ENCODE assay signal across 14 mouse cellular contexts in the genomic region with DNA sequence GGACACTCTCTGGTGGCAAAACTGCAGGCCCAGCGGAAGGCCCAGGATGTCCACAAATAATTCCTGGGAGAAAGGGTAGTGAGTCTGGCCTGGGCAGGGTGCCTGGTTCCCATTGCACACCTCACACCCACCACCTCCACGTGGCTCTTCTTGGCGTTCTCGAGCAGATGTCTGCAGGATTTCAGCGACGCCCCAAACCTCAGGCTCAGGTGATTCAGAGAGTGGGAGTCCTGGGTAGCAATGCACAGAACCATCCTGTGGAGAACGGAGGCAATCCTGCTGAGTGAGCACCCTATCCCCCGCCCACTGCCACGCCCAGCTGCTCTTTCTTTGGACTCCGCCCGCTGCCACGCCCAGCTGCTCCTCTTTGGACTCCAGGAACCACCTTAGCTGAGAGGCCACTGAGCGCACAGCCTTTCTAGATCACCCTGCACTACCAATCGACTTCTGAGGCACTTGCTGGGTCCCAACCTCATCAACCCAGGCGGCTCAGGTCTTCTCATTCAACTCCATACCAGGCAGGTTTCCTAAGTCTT. TPM values are rescaled to one million over a fixed set of nuclear protein-coding genes. Genes with fewer than 3 reads are reported as not detected.
DNase-seq lines count a peak whose midpoint lies in the region; ATAC-seq and TF ChIP-seq lines count a peak whose summit lies in the region.
"Had no signal": no experiment of that assay in that cellular context is flagged by ENCODE, and none has a peak within 500 bp of the region (broad histone marks: within the 10 kb centered on the region; RNA-seq: fewer than 3 reads in every experiment).

No protein-coding gene starts in this region.

- TF ChIP-seq POLR2A in kidney, adult 2 months (IDR thresholded peaks at IDR 0.05; ENCODE audit: low read depth, low read length), result no peak

- H3K9me3 ChIP-seq in kidney, postnatal 0 days (replicated peaks; ENCODE audit: low read length), result no peaks in the 10 kb centered on the region
- H3K9me3 ChIP-seq: forebrain, embryonic 12.5 days; G1E; hindbrain, embryonic 15.5 days had no signal

- H3K27me3 ChIP-seq in kidney, adult 2 months (replicated peaks; ENCODE audit: control insufficient read depth, insufficient read depth, low read length), result no peaks in the 10 kb centered on the region
- no peaks in the 10 kb centered on the region for H3K27me3 ChIP-seq in kidney, postnatal 0 days (ENCODE audit: insufficient read depth, low read length)
- H3K27me3 ChIP-seq: forebrain, embryonic 12.5 days; hindbrain, embryonic 15.5 days had no signal

- H3K4me1 ChIP-seq in kidney, adult 2 months (ENCODE audit: control insufficient read depth, insufficient read depth, low read length), result no peaks in the 10 kb centered on the region
- no peaks in the 10 kb centered on the region for H3K4me1 ChIP-seq in kidney, postnatal 0 days (replicated peaks; ENCODE audit: insufficient read depth, low read length)
- H3K4me1 ChIP-seq: hindbrain, embryonic 15.5 days had no signal

- TF ChIP-seq CTCF in kidney, adult 2 months (conservative IDR thresholded peaks at IDR 0.05; ENCODE audit: insufficient read depth, insufficient read length, low read depth, low read length), result no peak
- TF ChIP-seq CTCF in kidney, postnatal 0 days (IDR thresholded peaks at IDR 0.05; ENCODE audit: low read depth), result no peak

- 46% methylated on average over 15 of the region's 15 CpGs for WGBS in kidney, adult 2 months
- 27% methylated on average over 15 of the region's 15 CpGs for WGBS in kidney, postnatal 0 days

- H3K27ac ChIP-seq in kidney, adult 2 months (ENCODE audit: insufficient read depth, low read depth, low read length), result no peak overlapping the region
- H3K27ac ChIP-seq in kidney, postnatal 0 days, result no peak overlapping the region
- H3K27ac ChIP-seq: forebrain, embryonic 12.5 days; hindbrain, embryonic 15.5 days had no signal

- no peak for ATAC-seq in kidney, postnatal 0 days (replicated peaks; ENCODE audit: low FRiP score, low read depth)
- ATAC-seq in granulocyte monocyte progenitor cell, adult 5-6 weeks (replicated peaks; ENCODE audit: poor library complexity, severe bottlenecking), result no peak

- H3K4me3 ChIP-seq in kidney, adult 2 months (ENCODE audit: insufficient read depth, low read depth, low read length), result no peak overlapping the region
- H3K4me3 ChIP-seq in kidney, postnatal 0 days (replicated peaks; ENCODE audit: low read depth, low read length), result no peak overlapping the region
- H3K4me3 ChIP-seq: forebrain, embryonic 12.5 days; hindbrain, embryonic 15.5 days had no signal

- peak; percentile 64 for DNase-seq in kidney, adult 2 months
- DNase-seq in kidney, postnatal 14 days, result no peak
- DNase-seq in 416B (ENCODE audit: low read depth) (peak; percentile 65), ZHBTc4 (ENCODE audit: low read depth, low spot score) (peak; percentile 86)
- DNase-seq in kidney, postnatal 0 days (ENCODE audit: low spot score), result peak; percentile 34
- no peak for DNase-seq in heart, postnatal 10 days
- DNase-seq in urinary bladder, adult 18-20 months (ENCODE audit: low spot score in 2 of 2), result no peak
- DNase-seq: adrenal gland, postnatal 25 days; cerebellum, adult 9-11 months; heart, adult 18-20 months had no signal

- intact Hi-C loops in heart, postnatal 10 days (cut with DNase I), result no loop called here

- no peaks in the 10 kb centered on the region for H3K36me3 ChIP-seq in kidney, adult 2 months (ENCODE audit: control insufficient read depth, insufficient read depth, low read length)
- no peaks in the 10 kb centered on the region for H3K36me3 ChIP-seq in kidney, postnatal 0 days (ENCODE audit: insufficient read depth, low read length)
- H3K36me3 ChIP-seq: forebrain, embryonic 12.5 days; G1E; hindbrain, embryonic 15.5 days had no signal

- no peak overlapping the region for H3K4me2 ChIP-seq in kidney, postnatal 0 days (ENCODE audit: low read length)
- H3K4me2 ChIP-seq: forebrain, embryonic 12.5 days; hindbrain, embryonic 15.5 days had no signal

- H3K9ac ChIP-seq in kidney, postnatal 0 days (ENCODE audit: low read depth, low read length), result no peak overlapping the region
- H3K9ac ChIP-seq: forebrain, embryonic 12.5 days; hindbrain, embryonic 15.5 days had no signal

RNA-seq across cellular contexts. Expression of a gene that starts 12.7 kb away (rescaled TPM):
- 14.0 and 14.7 TPM in 2 replicates for polyA plus RNA-seq in kidney, adult 2 months (2012; rRNA removed)
- 21.5 and 23.0 TPM in 2 replicates for polyA plus RNA-seq in kidney, postnatal 0 days (2015; fragmentation: Nextera tagmentation; extraction: Ambion mirVana)
- 1 to 10 TPM; 5.8 to 6.0 TPM for total RNA-seq in heart, postnatal 10 days (2021)
- total RNA-seq in granulocyte monocyte progenitor cell, adult 5-6 weeks (2014; fragmentation: Nextera tagmentation), result 3.3 and 9.7 TPM in 2 replicates
- 0.21 and 0.95 TPM in 2 replicates for total RNA-seq in granulocyte monocyte progenitor cell, adult 5-6 weeks (2017)
- total RNA-seq: G1E had no signal
- polyA plus RNA-seq: G1E had no signal

RNA-seq across cellular contexts. Expression of a gene that starts 42.2 kb away (rescaled TPM):
- 91.4 and 110 TPM in 2 replicates for polyA plus RNA-seq in kidney, adult 2 months (2012; rRNA removed)
- polyA plus RNA-seq in kidney, postnatal 0 days (2015; fragmentation: Nextera tagmentation; extraction: Ambion mirVana), result 173 and 188 TPM in 2 replicates
- 10 to 100 TPM; 91.3 to 93.4 TPM for total RNA-seq in heart, postnatal 10 days (2021)
- total RNA-seq in granulocyte monocyte progenitor cell, adult 5-6 weeks (2014; fragmentation: Nextera tagmentation), result 166 and 176 TPM in 2 replicates
- 169 and 186 TPM in 2 replicates for total RNA-seq in granulocyte monocyte progenitor cell, adult 5-6 weeks (2017)

Comparison
In these comparisons a context has a peak if more than half of its experiments do, and no peak if none do; other contexts are left out.
1. DNase-seq: peak in kidney, adult 2 months (single experiment), 416B (single experiment), ZHBTc4 (single experiment) and kidney, postnatal 0 days (single experiment); none in kidney, postnatal 14 days (single experiment), heart, postnatal 10 days (0 of 2) and urinary bladder, adult 18-20 months (0 of 2).